Mouse (Mus musculus): ENCODE measurements around the gene Tfeb. TPM values are rescaled to one million over a fixed set of nuclear protein-coding genes. Genes with fewer than 3 reads are reported as not detected.

Tfeb gene
- polyA plus RNA-seq, 1 experiment from 2014 or later: 2.8 TPM

- DNase-seq (ENCODE audit: low spot score): no peak
- Histone ChIP-seq H3K4me2 (replicated peaks) (no peak overlapping the region), H3K27me3 (ENCODE audit: control insufficient read depth, insufficient read depth, low read length) (peaks cover 21% of the 10 kb centered on the region), H3K9ac (no peak overlapping the region), H3K4me1 (replicated peaks; ENCODE audit: control insufficient read depth, insufficient read depth, low read length) (peaks cover 21% of the 10 kb centered on the region; the same call in 1 of the 2 replicates), H3K9me3 (ENCODE audit: control insufficient read depth, low read length) (no peaks in the 10 kb centered on the region), H3K4me3 (replicated peaks; ENCODE audit: low read length) (no peak overlapping the region), H3K27ac (no peak overlapping the region), H3K36me3 (replicated peaks; ENCODE audit: control insufficient read depth, insufficient read depth) (no peaks in the 10 kb centered on the region)
- WGBS: 73% methylated on average over 14 of the region's 14 CpGs
- no peak for ATAC-seq (ENCODE audit: low FRiP score)
These were observed 1.2 kb upstream of the Tfeb start for GRCm38 (mm10) chr17:47735553-47736100.

DNA sequence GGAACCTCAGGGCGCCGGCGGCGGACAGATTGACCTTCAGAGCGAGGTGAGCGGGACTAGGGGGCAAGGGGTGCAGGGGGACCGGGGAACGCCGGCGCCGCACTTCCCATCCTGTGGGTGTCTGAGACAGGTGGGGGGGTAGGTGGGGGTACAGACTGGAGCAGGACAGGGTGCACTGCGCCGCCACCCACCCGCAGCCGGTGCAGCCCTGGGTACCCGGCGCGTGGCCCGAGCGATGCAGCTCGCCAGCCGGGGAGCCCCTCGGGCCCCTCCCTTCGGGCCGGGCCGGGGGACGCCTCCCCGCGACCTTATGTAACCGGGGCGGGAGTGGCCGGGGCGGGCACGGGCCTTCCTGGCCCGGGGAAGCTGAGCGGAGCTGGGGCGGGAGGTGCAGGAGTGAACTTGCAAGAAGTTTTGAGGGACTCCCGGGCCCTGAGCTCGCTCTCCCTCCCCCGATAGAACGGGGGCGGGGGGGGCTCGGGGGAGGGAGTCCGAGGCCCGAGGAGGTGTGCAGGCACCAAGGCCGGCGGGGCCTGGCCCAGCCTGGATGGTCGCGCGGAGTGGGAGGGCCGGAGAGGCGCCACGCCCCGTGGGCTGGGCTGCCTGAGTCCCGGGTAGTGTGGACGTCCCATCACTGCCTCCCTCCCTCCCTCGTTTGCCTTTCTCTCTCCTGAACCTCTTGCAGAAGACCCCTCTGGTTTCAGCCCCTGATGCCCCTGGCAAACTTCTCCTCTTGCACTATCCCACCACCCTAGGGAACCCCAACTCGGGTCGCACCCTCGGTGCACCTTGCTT lies 638 bp downstream of the Tfeb start:
- ATAC-seq (ENCODE audit: low FRiP score): peak; percentile 63
- peak overlapping the region; percentile 51 for H3K9ac ChIP-seq
- DNase-seq (ENCODE audit: low spot score): peak; percentile 36
- peaks cover 21% of the 10 kb centered on the region; the same call in 1 of the 2 replicates for H3K4me1 ChIP-seq (replicated peaks; ENCODE audit: control insufficient read depth, insufficient read depth, low read length)
- H3K27ac ChIP-seq: no peak overlapping the region
- 3% methylated on average over 40 of the region's 60 CpGs for WGBS
- H3K4me2 ChIP-seq (replicated peaks): peak overlapping the region; percentile 90
- H3K9me3 ChIP-seq (ENCODE audit: control insufficient read depth, low read length): no peaks in the 10 kb centered on the region
- H3K27me3 ChIP-seq (ENCODE audit: control insufficient read depth, insufficient read depth, low read length): peaks cover 21% of the 10 kb centered on the region
- H3K4me3 ChIP-seq (replicated peaks; ENCODE audit: low read length): peak overlapping the region; percentile 51
- H3K36me3 ChIP-seq (replicated peaks; ENCODE audit: control insufficient read depth, insufficient read depth): no peaks in the 10 kb centered on the region

DNA sequence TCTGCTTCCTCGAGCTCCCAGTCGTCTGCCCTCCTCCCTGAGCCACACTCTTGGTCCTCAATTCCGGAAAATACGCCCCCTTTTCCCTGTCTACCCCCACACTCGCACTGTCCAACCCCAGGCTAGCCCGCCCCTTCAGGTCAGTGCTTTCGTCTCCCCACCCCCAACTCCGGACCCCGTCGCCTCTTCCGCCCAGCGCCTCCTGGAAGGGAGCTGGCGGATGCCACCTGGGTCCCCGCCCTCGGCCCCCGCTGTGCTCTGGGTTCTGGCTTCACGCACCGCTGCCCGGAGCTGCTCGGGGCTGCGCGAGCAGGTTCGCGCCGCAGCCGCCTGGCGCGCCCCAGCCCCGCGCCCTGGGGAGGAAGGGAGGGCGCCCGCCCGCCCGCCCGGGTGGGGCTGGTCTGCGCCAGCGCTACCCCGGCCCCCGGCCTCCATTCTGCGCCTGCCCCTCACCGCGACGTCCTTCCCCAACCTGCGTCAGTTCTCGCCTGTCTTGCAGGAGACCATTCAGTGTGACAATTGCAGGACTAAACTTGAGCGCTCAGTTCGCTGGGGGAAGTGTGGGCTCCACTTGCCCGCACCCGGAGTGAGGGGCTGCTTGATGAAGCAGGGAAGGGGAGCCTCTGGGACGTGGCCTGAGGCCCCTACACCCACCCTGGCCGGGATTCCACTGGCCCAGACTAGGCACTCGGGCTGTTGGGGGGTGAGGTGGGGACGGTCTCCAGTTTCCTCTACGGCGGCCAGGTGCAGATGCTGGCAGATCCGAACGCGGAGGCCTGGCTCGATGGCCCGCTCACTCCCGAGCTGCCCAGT lies 1.4 kb downstream of the Tfeb start:
- Histone ChIP-seq H3K4me3 (replicated peaks; ENCODE audit: low read length) (peak overlapping the region; percentile 51), H3K4me1 (replicated peaks; ENCODE audit: control insufficient read depth, insufficient read depth, low read length) (peaks cover 21% of the 10 kb centered on the region; the same call in 1 of the 2 replicates), H3K4me2 (replicated peaks) (peak overlapping the region; percentile 90), H3K9ac (peak overlapping the region; percentile 50; the same call in 1 of the 2 replicates), H3K27me3 (ENCODE audit: control insufficient read depth, insufficient read depth, low read length) (peaks cover 21% of the 10 kb centered on the region), H3K9me3 (ENCODE audit: control insufficient read depth, low read length) (no peaks in the 10 kb centered on the region), H3K27ac (no peak overlapping the region), H3K36me3 (replicated peaks; ENCODE audit: control insufficient read depth, insufficient read depth) (no peaks in the 10 kb centered on the region)
- DNase-seq (ENCODE audit: low spot score) (no peak), ATAC-seq (ENCODE audit: low FRiP score) (peak; percentile 9; the same call in 1 of the 2 replicates)
- WGBS: under 1% methylated on average over 51 of the region's 61 CpGs

- Histone ChIP-seq H3K9ac (peak overlapping the region; percentile 50; the same call in 1 of the 2 replicates), H3K4me1 (replicated peaks; ENCODE audit: control insufficient read depth, insufficient read depth, low read length) (peaks cover 21% of the 10 kb centered on the region; the same call in 1 of the 2 replicates), H3K4me2 (replicated peaks) (peak overlapping the region; percentile 90), H3K9me3 (ENCODE audit: control insufficient read depth, low read length) (no peaks in the 10 kb centered on the region), H3K4me3 (replicated peaks; ENCODE audit: low read length) (peak overlapping the region; percentile 51), H3K27ac (no peak overlapping the region), H3K27me3 (ENCODE audit: control insufficient read depth, insufficient read depth, low read length) (peaks cover 21% of the 10 kb centered on the region), H3K36me3 (replicated peaks; ENCODE audit: control insufficient read depth, insufficient read depth) (no peaks in the 10 kb centered on the region)
- WGBS: 6% methylated on average over 20 of the region's 20 CpGs
- ATAC-seq (ENCODE audit: low FRiP score): no peak
- DNase-seq (ENCODE audit: low spot score): no peak
These were observed 2.3 kb downstream of the Tfeb start for GRCm38 (mm10) chr17:47738879-47739798.

DNA sequence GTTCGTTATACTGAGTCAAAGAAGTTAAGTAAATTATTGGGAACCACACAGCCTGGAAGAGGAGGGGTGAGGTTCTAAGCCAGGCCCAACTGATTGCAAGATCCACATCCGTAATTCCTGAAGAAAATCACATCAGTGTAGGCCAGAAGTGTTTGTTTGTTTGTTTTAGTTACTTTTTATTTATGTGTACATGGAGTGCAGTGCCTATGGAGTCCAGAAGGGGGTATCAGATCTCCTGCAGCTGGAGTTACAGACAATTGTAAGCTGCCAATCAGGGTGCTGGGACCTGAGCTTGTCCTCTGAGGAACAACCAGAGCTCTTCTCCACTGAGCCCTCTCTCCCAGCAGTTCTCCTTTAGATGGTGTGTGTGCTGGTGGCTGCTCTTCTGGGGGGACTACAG lies 3.4 kb downstream of the Tfeb start:
- H3K4me3 ChIP-seq (replicated peaks; ENCODE audit: low read length): no peak overlapping the region
- no peaks in the 10 kb centered on the region for H3K36me3 ChIP-seq (replicated peaks; ENCODE audit: control insufficient read depth, insufficient read depth)
- H3K9me3 ChIP-seq (ENCODE audit: control insufficient read depth, low read length): no peaks in the 10 kb centered on the region
- H3K27me3 ChIP-seq (ENCODE audit: control insufficient read depth, insufficient read depth, low read length): peaks cover 21% of the 10 kb centered on the region
- DNase-seq (ENCODE audit: low spot score) (no peak), ATAC-seq (ENCODE audit: low FRiP score) (no peak)
- H3K4me2 ChIP-seq (replicated peaks): no peak overlapping the region
- H3K9ac ChIP-seq: no peak overlapping the region
- no peak overlapping the region for H3K27ac ChIP-seq
- peaks cover 21% of the 10 kb centered on the region; the same call in 1 of the 2 replicates for H3K4me1 ChIP-seq (replicated peaks; ENCODE audit: control insufficient read depth, insufficient read depth, low read length)
- WGBS: 74% methylated on average over 2 of the region's 2 CpGs

GRCm38 (mm10) chr17:47742991-47743734 lies 6.3 kb downstream of the Tfeb start:
- Histone ChIP-seq H3K4me3 (replicated peaks; ENCODE audit: low read length) (no peak overlapping the region), H3K27me3 (ENCODE audit: control insufficient read depth, insufficient read depth, low read length) (peaks cover 9% of the 10 kb centered on the region; the same call in 1 of the 2 replicates), H3K27ac (no peak overlapping the region), H3K9ac (no peak overlapping the region), H3K4me1 (replicated peaks; ENCODE audit: control insufficient read depth, insufficient read depth, low read length) (peaks cover 11% of the 10 kb centered on the region; the same call in 1 of the 2 replicates), H3K4me2 (replicated peaks) (no peak overlapping the region), H3K9me3 (ENCODE audit: control insufficient read depth, low read length) (no peaks in the 10 kb centered on the region), H3K36me3 (replicated peaks; ENCODE audit: control insufficient read depth, insufficient read depth) (no peaks in the 10 kb centered on the region)
- WGBS: 46% methylated on average over 16 of the region's 16 CpGs
- no peak for DNase-seq (ENCODE audit: low spot score)
- ATAC-seq (ENCODE audit: low FRiP score): no peak

- WGBS: 94% methylated on average over 14 of the region's 14 CpGs
- Histone ChIP-seq H3K4me2 (replicated peaks) (no peak overlapping the region), H3K27me3 (ENCODE audit: control insufficient read depth, insufficient read depth, low read length) (0 out of 2 replicates have a peak, but pooled peaks cover under 1% of the 10 kb centered on the region), H3K27ac (no peak overlapping the region), H3K4me3 (replicated peaks; ENCODE audit: low read length) (no peak overlapping the region), H3K9me3 (ENCODE audit: control insufficient read depth, low read length) (no peaks in the 10 kb centered on the region), H3K9ac (no peak overlapping the region), H3K36me3 (replicated peaks; ENCODE audit: control insufficient read depth, insufficient read depth) (no peaks in the 10 kb centered on the region), H3K4me1 (replicated peaks; ENCODE audit: control insufficient read depth, insufficient read depth, low read length) (peaks cover 7% of the 10 kb centered on the region; the same call in 1 of the 2 replicates)
- no peak for ATAC-seq (ENCODE audit: low FRiP score)
- DNase-seq (ENCODE audit: low spot score): no peak
These were observed 7.3 kb downstream of the Tfeb start for GRCm38 (mm10) chr17:47744086-47744485.

DNA sequence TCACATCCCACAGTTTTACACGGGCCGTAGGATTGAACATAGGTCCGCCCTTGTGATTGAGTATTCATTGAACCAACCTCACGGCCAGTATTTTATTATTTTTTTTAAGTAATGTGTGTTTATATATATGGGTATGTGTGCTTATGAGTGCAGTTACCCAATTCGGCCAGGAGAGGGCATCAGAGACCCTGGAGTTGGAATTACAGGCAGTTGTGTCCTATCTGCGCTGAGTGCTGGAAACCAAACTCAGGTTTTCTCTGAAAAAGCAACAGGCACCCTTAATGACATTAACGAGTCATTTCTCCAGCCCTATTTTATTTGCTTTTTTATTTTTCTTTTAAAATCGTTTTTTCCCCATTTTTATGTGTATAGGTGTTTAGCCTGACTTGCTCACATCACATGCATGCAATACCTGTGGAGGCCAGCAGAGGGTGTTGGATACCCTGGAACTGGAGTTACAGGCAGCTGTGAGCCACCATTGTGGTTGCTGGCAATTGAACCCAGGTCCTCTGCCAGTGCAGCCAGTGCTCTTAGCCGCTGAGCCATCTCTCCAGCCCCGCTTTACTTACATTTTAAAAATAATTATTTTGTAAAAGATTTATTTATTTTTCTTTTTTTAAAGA lies 8.0 kb downstream of the Tfeb start:
- H3K36me3 ChIP-seq (replicated peaks; ENCODE audit: control insufficient read depth, insufficient read depth): no peaks in the 10 kb centered on the region
- DNase-seq (ENCODE audit: low spot score) (no peak), ATAC-seq (ENCODE audit: low FRiP score) (no peak)
- no peak overlapping the region for H3K4me3 ChIP-seq (replicated peaks; ENCODE audit: low read length)
- H3K27ac ChIP-seq: no peak overlapping the region
- no peaks in the 10 kb centered on the region for H3K27me3 ChIP-seq (ENCODE audit: control insufficient read depth, insufficient read depth, low read length)
- WGBS: 90% methylated on average over 10 of the region's 10 CpGs
- H3K9me3 ChIP-seq (ENCODE audit: control insufficient read depth, low read length): no peaks in the 10 kb centered on the region
- no peaks in the 10 kb centered on the region for H3K4me1 ChIP-seq (replicated peaks; ENCODE audit: control insufficient read depth, insufficient read depth, low read length)
- no peak overlapping the region for H3K4me2 ChIP-seq (replicated peaks)
- no peak overlapping the region for H3K9ac ChIP-seq
